Mouse (Mus musculus): ENCODE measurements around the gene Npr1. TPM values are rescaled to one million over a fixed set of nuclear protein-coding genes. Genes with fewer than 3 reads are reported as not detected.

Gene Npr1
- polyA plus RNA-seq, 2 experiments from 2014 or later: not detected

GRCm38 (mm10) chr3:90434073-90434730 is 31.5 kb downstream of the Npr1 start:
- no peak for ATAC-seq

GRCm38 (mm10) chr3:90433381-90434020 is 32.2 kb downstream of the Npr1 start, which contains the start of gene Ints3:
TSS of gene Ints3 (minus strand) at chr3:90433622.
- peak; percentile 99 for ATAC-seq

GRCm38 (mm10) chr3:90432811-90433219 is 32.9 kb downstream of the Npr1 start:
- no peak for ATAC-seq

GRCm38 (mm10) chr3:90432348-90432747 is 33.3 kb downstream of the Npr1 start:
- ATAC-seq: no peak

- no peak for ATAC-seq
These were observed 36.1 kb downstream of the Npr1 start for GRCm38 (mm10) chr3:90429576-90429975.

- ATAC-seq: no peak
These were observed 37.5 kb downstream of the Npr1 start for GRCm38 (mm10) chr3:90428186-90428585.

GRCm38 (mm10) chr3:90427574-90427973 is 38.1 kb downstream of the Npr1 start:
- no peak for ATAC-seq

- no peak for ATAC-seq
These were observed 40.2 kb downstream of the Npr1 start for GRCm38 (mm10) chr3:90425499-90425898.

GRCm38 (mm10) chr3:90423549-90423948 is 42.1 kb downstream of the Npr1 start:
- no peak for ATAC-seq

GRCm38 (mm10) chr3:90420696-90421095 is 45.0 kb downstream of the Npr1 start:
- ATAC-seq: no peak

- ATAC-seq: no peak
These were observed 52.7 kb downstream of the Npr1 start for GRCm38 (mm10) chr3:90413011-90413396.

- peak; percentile 62 for ATAC-seq
These were observed 53.2 kb downstream of the Npr1 start for GRCm38 (mm10) chr3:90412312-90413010.

GRCm38 (mm10) chr3:90408721-90409120 is 56.9 kb downstream of the Npr1 start:
- no peak for ATAC-seq

- ATAC-seq: no peak
These were observed 59.3 kb downstream of the Npr1 start for GRCm38 (mm10) chr3:90406414-90406813.

GRCm38 (mm10) chr3:90404609-90405008 is 61.1 kb downstream of the Npr1 start:
- no peak for ATAC-seq

GRCm38 (mm10) chr3:90404121-90404520 is 61.5 kb downstream of the Npr1 start:
- no peak for ATAC-seq

GRCm38 (mm10) chr3:90400993-90401392 is 64.7 kb downstream of the Npr1 start:
- no peak for ATAC-seq

Other genes with a start within 250 kb of the Npr1 start
- 10 to 100 TPM; 60.5 to 75.2 TPM for gene Jtb, start 234.3 kb downstream of the Npr1 start, polyA plus RNA-seq (2017; shearing (Covaris generic))
- gene Creb3l4, start 222.4 kb downstream of the Npr1 start, polyA plus RNA-seq (2017; shearing (Covaris generic)): under 1 TPM in 1 of 2 experiments, not detected in 1; 0.20 TPM
- gene Slc39a1, start 217.7 kb downstream of the Npr1 start, polyA plus RNA-seq (2017; shearing (Covaris generic)): 10 to 100 TPM; 36.5 to 50.4 TPM
- 10 to 100 TPM; 34.0 to 50.6 TPM for gene Crtc2, start 211.7 kb downstream of the Npr1 start, polyA plus RNA-seq (2017; shearing (Covaris generic))
- gene Dennd4b, start 200.7 kb downstream of the Npr1 start, polyA plus RNA-seq (2017; shearing (Covaris generic)): 10 to 100 TPM; 17.9 to 28.0 TPM
- gene Gatad2b, start 172.7 kb downstream of the Npr1 start, polyA plus RNA-seq (2017; shearing (Covaris generic)): 10 to 100 TPM; 25.2 to 26.2 TPM
- under 1 TPM in 1 of 2 experiments, not detected in 1; 0.19 TPM for gene Slc27a3, start 75.9 kb downstream of the Npr1 start, polyA plus RNA-seq (2017; shearing (Covaris generic))
- 10 to 100 TPM; 16.9 to 17.9 TPM for gene Ints3, start 32.2 kb downstream of the Npr1 start, polyA plus RNA-seq (2017; shearing (Covaris generic))
- 100 to 1,000 TPM; 113 to 125 TPM for gene Ilf2, start 10.3 kb upstream of the Npr1 start, polyA plus RNA-seq (2017; shearing (Covaris generic))
- 10 to 100 TPM; 60.4 to 65.0 TPM for gene Snapin, start 25.2 kb upstream of the Npr1 start, polyA plus RNA-seq (2017; shearing (Covaris generic))
- 10 to 100 TPM; 50.3 to 57.9 TPM for gene Chtop, start 43.6 kb upstream of the Npr1 start, polyA plus RNA-seq (2017; shearing (Covaris generic))
- 1 to 10 TPM; 3.3 to 4.9 TPM for gene S100a1, start 48.5 kb upstream of the Npr1 start, polyA plus RNA-seq (2017; shearing (Covaris generic))
- gene S100a13, start 48.6 kb upstream of the Npr1 start, polyA plus RNA-seq (2017; shearing (Covaris generic)): 100 to 1,000 TPM; 157 to 222 TPM
- not detected for gene S100a14, start 61.0 kb upstream of the Npr1 start, polyA plus RNA-seq (2017; shearing (Covaris generic))
- gene S100a16, start 71.4 kb upstream of the Npr1 start, polyA plus RNA-seq (2017; shearing (Covaris generic)): not detected
- gene S100a3, start 94.7 kb upstream of the Npr1 start, polyA plus RNA-seq (2017; shearing (Covaris generic)): 1 to 10 TPM; 2.1 to 2.5 TPM
- gene S100a2, start 124.4 kb upstream of the Npr1 start, polyA plus RNA-seq (2017; shearing (Covaris generic)): not detected
- not detected for gene Gm42674, start 136.0 kb upstream of the Npr1 start, polyA plus RNA-seq (2017; shearing (Covaris generic))
- 100 to 1,000 TPM in 1 of 2 experiments, 10 to 100 TPM in 1; 74.9 to 104 TPM for gene S100a4, start 137.9 kb upstream of the Npr1 start, polyA plus RNA-seq (2017; shearing (Covaris generic))
- gene S100a5, start 142.7 kb upstream of the Npr1 start, polyA plus RNA-seq (2017; shearing (Covaris generic)): not detected
- 100 to 1,000 TPM; 291 to 360 TPM for gene S100a6, start 147.0 kb upstream of the Npr1 start, polyA plus RNA-seq (2017; shearing (Covaris generic))
- gene S100a7a, start 188.2 kb upstream of the Npr1 start, polyA plus RNA-seq (2017; shearing (Covaris generic)): not detected
- not detected for gene S100a8, start 203.1 kb upstream of the Npr1 start, polyA plus RNA-seq (2017; shearing (Covaris generic))
- not detected for gene S100a9, start 229.9 kb upstream of the Npr1 start, polyA plus RNA-seq (2017; shearing (Covaris generic))